ENCODE assay signal across 8 mouse cellular contexts in the genomic region with DNA sequence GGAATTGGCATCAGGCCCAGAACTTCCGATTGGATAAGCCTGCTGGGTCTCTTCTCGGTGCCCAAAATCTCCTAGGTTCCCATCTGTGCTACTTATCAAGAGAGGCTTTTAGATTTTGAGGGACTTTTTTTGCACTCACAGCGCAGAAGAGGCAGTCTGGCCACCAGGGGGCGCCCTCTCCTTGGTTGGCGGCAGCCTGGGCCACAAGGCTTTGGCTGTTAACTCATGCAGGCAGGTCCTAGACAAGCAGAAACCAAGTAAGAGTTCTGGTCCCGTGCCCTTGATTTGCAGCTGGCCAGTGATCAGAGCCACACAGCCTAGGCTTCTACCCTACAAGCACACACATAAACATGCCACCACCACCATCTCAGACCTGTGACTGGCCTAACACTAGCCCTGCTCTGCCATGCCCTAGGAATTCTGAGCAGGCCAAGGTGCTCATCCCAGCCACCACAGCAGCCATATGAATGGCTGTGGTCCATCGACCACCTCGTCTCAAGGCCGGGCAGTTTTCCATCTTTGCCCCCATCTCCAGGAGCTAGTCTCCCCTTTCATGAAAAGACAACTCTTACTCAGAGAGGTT. TPM values are rescaled to one million over a fixed set of nuclear protein-coding genes. Genes with fewer than 3 reads are reported as not detected.
A peak's percentile ranks its signal among the peaks of the same experiment; 100 is the strongest.
DNase-seq lines count a peak whose midpoint lies in the region; ATAC-seq and TF ChIP-seq lines count a peak whose summit lies in the region.

No protein-coding gene starts in this region.

- DNase-seq in forebrain, embryonic 10.5 days (ENCODE audit: extremely low spot score, low spot score) = peak; percentile 85
- DNase-seq in cerebellum, postnatal 25 days = peak; percentile 73 to 88
- DNase-seq in gastrocnemius, adult 2 months = peak; percentile 90
- peak; percentile 95 for DNase-seq in intestine, embryonic 14.5 days (ENCODE audit: low spot score)
- DNase-seq in left cerebral cortex, postnatal 10 days (ENCODE audit: extremely low spot score in 1 of 2, low spot score in 2 of 2) = peak; percentile 36 to 88
- DNase-seq in spleen, postnatal 36 days (ENCODE audit: low spot score in 2 of 2) = peak; percentile 58 to 63

- WGBS in forebrain, embryonic 10.5 days = 36% methylated on average over 9 of the region's 9 CpGs
- WGBS in forebrain, embryonic 12.5 days = 33% methylated on average over 9 of the region's 9 CpGs
- WGBS in intestine, embryonic 14.5 days = 29% methylated on average over 9 of the region's 9 CpGs
- WGBS in midbrain, embryonic 13.5 days = 31% methylated on average over 9 of the region's 9 CpGs

- intact Hi-C loops in gastrocnemius, adult 2 months (cut with DNase I) = loop anchor here (1.0 kb wide), 1 partner anchor 114 kb away; no protein-coding TSS in a partner anchor
- intact Hi-C loops in left cerebral cortex, postnatal 10 days (cut with DNase I) = loop anchor here (1.0 kb wide), 1 partner anchor 114 kb away; no protein-coding TSS in a partner anchor

- H3K4me3 ChIP-seq in forebrain, embryonic 10.5 days = no peak overlapping the region
- no peak overlapping the region for H3K4me3 ChIP-seq in forebrain, embryonic 12.5 days (replicated peaks)
- no peak overlapping the region for H3K4me3 ChIP-seq in gastrocnemius, adult 2 months
- H3K4me3 ChIP-seq in intestine, embryonic 14.5 days (ENCODE audit: low read depth, low read length) = no peak overlapping the region
- no peak overlapping the region for H3K4me3 ChIP-seq in midbrain, embryonic 13.5 days (replicated peaks)

- no peaks in the 10 kb centered on the region for H3K4me1 ChIP-seq in forebrain, embryonic 10.5 days
- H3K4me1 ChIP-seq in forebrain, embryonic 12.5 days = no peaks in the 10 kb centered on the region
- peaks cover 8% of the 10 kb centered on the region; the same call in 1 of the 2 replicates for H3K4me1 ChIP-seq in intestine, embryonic 14.5 days (replicated peaks; ENCODE audit: control insufficient read depth, insufficient read depth, low read length)
- no peaks in the 10 kb centered on the region for H3K4me1 ChIP-seq in midbrain, embryonic 13.5 days (replicated peaks)

- no peaks in the 10 kb centered on the region; the same call in 1 of the 2 replicates for H3K9me3 ChIP-seq in forebrain, embryonic 10.5 days
- H3K9me3 ChIP-seq in forebrain, embryonic 12.5 days = no peaks in the 10 kb centered on the region
- H3K9me3 ChIP-seq in intestine, embryonic 14.5 days (ENCODE audit: control insufficient read depth, low read length) = no peaks in the 10 kb centered on the region
- H3K9me3 ChIP-seq in midbrain, embryonic 13.5 days = no peaks in the 10 kb centered on the region

- no peak overlapping the region for H3K27ac ChIP-seq in forebrain, embryonic 10.5 days
- H3K27ac ChIP-seq in forebrain, embryonic 12.5 days = no peak overlapping the region
- no peak overlapping the region for H3K27ac ChIP-seq in gastrocnemius, adult 2 months
- no peak overlapping the region for H3K27ac ChIP-seq in intestine, embryonic 14.5 days (ENCODE audit: low read depth)
- no peak overlapping the region for H3K27ac ChIP-seq in midbrain, embryonic 13.5 days

- ATAC-seq in forebrain, embryonic 12.5 days (ENCODE audit: low FRiP score) = no peak
- ATAC-seq in intestine, embryonic 14.5 days (replicated peaks; ENCODE audit: low FRiP score, low TSS enrichment, low read depth) = peak; percentile 60
- peak; percentile 60 for ATAC-seq in midbrain, embryonic 13.5 days

- H3K27me3 ChIP-seq in forebrain, embryonic 10.5 days (ENCODE audit: poor library complexity, severe bottlenecking) = peaks cover 22% of the 10 kb centered on the region
- peaks cover 15% of the 10 kb centered on the region for H3K27me3 ChIP-seq in forebrain, embryonic 12.5 days
- H3K27me3 ChIP-seq in intestine, embryonic 14.5 days (replicated peaks; ENCODE audit: control insufficient read depth, insufficient read depth, low read length) = no peaks in the 10 kb centered on the region
- H3K27me3 ChIP-seq in midbrain, embryonic 13.5 days = peaks cover 17% of the 10 kb centered on the region

- TF ChIP-seq CTCF in gastrocnemius, adult 2 months (IDR thresholded peaks at IDR 0.05) = peak; percentile 97; the same call in 1 of the 2 replicates

- H3K4me2 ChIP-seq in forebrain, embryonic 12.5 days = no peak overlapping the region
- no peak overlapping the region for H3K4me2 ChIP-seq in intestine, embryonic 14.5 days (ENCODE audit: low read length)
- no peak overlapping the region for H3K4me2 ChIP-seq in midbrain, embryonic 13.5 days (replicated peaks)

- H3K9ac ChIP-seq in forebrain, embryonic 12.5 days = no peak overlapping the region
- no peak overlapping the region for H3K9ac ChIP-seq in intestine, embryonic 14.5 days (ENCODE audit: low read length)
- no peak overlapping the region for H3K9ac ChIP-seq in midbrain, embryonic 13.5 days (replicated peaks)

- H3K36me3 ChIP-seq in forebrain, embryonic 10.5 days (replicated peaks) = 0 out of 2 replicates have a peak, but pooled peaks cover 3% of the 10 kb centered on the region
- H3K36me3 ChIP-seq in forebrain, embryonic 12.5 days (replicated peaks) = no peaks in the 10 kb centered on the region
- no peaks in the 10 kb centered on the region for H3K36me3 ChIP-seq in intestine, embryonic 14.5 days (ENCODE audit: control insufficient read depth, insufficient read depth, low read length)
- no peaks in the 10 kb centered on the region; the same call in 1 of the 2 replicates for H3K36me3 ChIP-seq in midbrain, embryonic 13.5 days

RNA-seq across cellular contexts. Expression of gene Hand1, which starts 12.5 kb away (rescaled TPM):
- 0.14 TPM in 1 of 2 replicates, not detected in the other for polyA plus RNA-seq in forebrain, embryonic 10.5 days (2016; fragmentation: Nextera tagmentation; extraction: Ambion mirVana)
- polyA plus RNA-seq in forebrain, embryonic 12.5 days (2016; fragmentation: Nextera tagmentation; extraction: Ambion mirVana) = not detected in 2 replicates
- not detected for total RNA-seq in gastrocnemius, adult 2 months (2021)
- 36.6 and 44.4 TPM in 2 replicates for polyA plus RNA-seq in intestine, embryonic 14.5 days (2014; fragmentation: Nextera tagmentation; extraction: Ambion mirVana)
- total RNA-seq in left cerebral cortex, postnatal 10 days (2021) = not detected
- not detected in 2 replicates for polyA plus RNA-seq in midbrain, embryonic 13.5 days (2015; fragmentation: Nextera tagmentation; extraction: Ambion mirVana)

RNA-seq across cellular contexts. Expression of gene Sap30l, which starts 18.7 kb away (rescaled TPM):
- 6.4 and 7.7 TPM in 2 replicates for polyA plus RNA-seq in forebrain, embryonic 10.5 days (2016; fragmentation: Nextera tagmentation; extraction: Ambion mirVana)
- 12.5 and 15.0 TPM in 2 replicates for polyA plus RNA-seq in forebrain, embryonic 12.5 days (2016; fragmentation: Nextera tagmentation; extraction: Ambion mirVana)
- total RNA-seq in gastrocnemius, adult 2 months (2021) = 10 to 100 TPM; 46.5 to 47.6 TPM
- 10.1 and 15.0 TPM in 2 replicates for polyA plus RNA-seq in intestine, embryonic 14.5 days (2014; fragmentation: Nextera tagmentation; extraction: Ambion mirVana)
- 10 to 100 TPM; 38.5 TPM for total RNA-seq in left cerebral cortex, postnatal 10 days (2021)
- polyA plus RNA-seq in midbrain, embryonic 13.5 days (2015; fragmentation: Nextera tagmentation; extraction: Ambion mirVana) = 8.9 and 9.8 TPM in 2 replicates

Comparison
In these comparisons a context has a peak if more than half of its experiments do, and no peak if none do; other contexts are left out.
1. RNA of gene Hand1, which starts 12.5 kb away (polyA plus RNA-seq): 36.6 to 44.4 TPM in intestine, embryonic 14.5 days; not detected in forebrain, embryonic 12.5 days, 0.14 TPM in forebrain, embryonic 10.5 days and not detected in midbrain, embryonic 13.5 days; every median in the first group is over 10 times any median in the second.
2. Peak in every context shown above with its lines, with median percentiles within 50 percentile points of each other: DNase-seq.